Mouse (Mus musculus) embryonic facial prominence, embryonic 11.5 days (tissue): ENCODE data around the gene Sspo. TPM values are rescaled to one million over a fixed set of nuclear protein-coding genes. Genes with fewer than 3 reads are reported as not detected.

ENCODE experiments used
- ATAC-seq: fragments of 200-750 bp; cut with Nextera tagmentation; replicated peaks from 2 replicates; pipeline ENCODE4 v1.8.0; 2017; ENCODE audit warnings: low read depth; ENCODE audit not compliant: insufficient number of reproducible peaks, low FRiP score, low TSS enrichment
- DNase-seq: peaks from one replicate; pipeline ENCODE4 v3.0.0-alpha.2; 2015; ENCODE audit warnings: low spot score
- H3K27ac ChIP-seq: fragments of 300-500 bp; sonication (generic); replicated peaks from 2 replicates; pipeline ENCODE4 v1.5.1; 2014; ENCODE audit warnings: mild to moderate bottlenecking, low read depth, low read length, control low read depth
- H3K27me3 ChIP-seq: fragments of 300-500 bp; sonication (generic); 2 replicates; pipeline ENCODE4 v1.6.1; 2014; ENCODE audit warnings: mild to moderate bottlenecking, low read length, moderate library complexity, mixed read lengths; ENCODE audit not compliant: control insufficient read depth, insufficient read depth
- H3K36me3 ChIP-seq: fragments of 300-500 bp; sonication (generic); replicated peaks from 2 replicates; pipeline ENCODE4 v1.6.1; 2014; ENCODE audit warnings: low read depth, mild to moderate bottlenecking, low read length, moderate library complexity, mixed read lengths; ENCODE audit not compliant: control insufficient read depth, insufficient read depth
- H3K4me1 ChIP-seq: fragments of 300-500 bp; sonication (generic); 2 replicates; pipeline ENCODE4 v1.6.1; 2014; ENCODE audit warnings: low read length, mixed read lengths; ENCODE audit not compliant: control insufficient read depth, insufficient read depth
- H3K4me2 ChIP-seq: fragments of 300-500 bp; sonication (generic); 2 replicates; pipeline ENCODE4 v1.6.1; 2014; ENCODE audit warnings: low read depth, mild to moderate bottlenecking, control low read depth, low read length, moderate library complexity
- H3K4me3 ChIP-seq: fragments of 300-500 bp; sonication (generic); 2 replicates; pipeline ENCODE4 v1.5.1; 2014; ENCODE audit warnings: low read depth, low read length, control low read depth
- H3K9ac ChIP-seq: fragments of 300-500 bp; sonication (generic); replicated peaks from 2 replicates; pipeline ENCODE4 v1.6.1; 2014; ENCODE audit warnings: mild to moderate bottlenecking, control low read depth, low read length
- H3K9me3 ChIP-seq: fragments of 300-500 bp; sonication (generic); replicated peaks from 2 replicates; pipeline ENCODE4 v1.6.1; 2016; ENCODE audit warnings: mild to moderate bottlenecking, low read length, inconsistent platforms, mixed read lengths; ENCODE audit not compliant: control insufficient read depth
- WGBS: fragments of 180-500 bp; shearing (Covaris S2); extraction: QIAGEN DNeasy Blood & Tissue Kit; methylation state at CpG from one replicate; pipeline ENCODE4 v1.1.7; 2014; 5-methylcytosine and 5-hydroxymethylcytosine counted together
- polyA plus RNA-seq: library from polyadenylated mRNA; unstranded; fragments of >200 nt; fragmentation: Nextera tagmentation; extraction: Ambion mirVana; gene quantifications from 2 replicates; pipeline ENCODE4 v1.2.1, GENCODE M21; 2014

The Sspo gene
- polyA plus RNA-seq, 1 experiment from 2014 or later, result 0.36 TPM

DNA sequence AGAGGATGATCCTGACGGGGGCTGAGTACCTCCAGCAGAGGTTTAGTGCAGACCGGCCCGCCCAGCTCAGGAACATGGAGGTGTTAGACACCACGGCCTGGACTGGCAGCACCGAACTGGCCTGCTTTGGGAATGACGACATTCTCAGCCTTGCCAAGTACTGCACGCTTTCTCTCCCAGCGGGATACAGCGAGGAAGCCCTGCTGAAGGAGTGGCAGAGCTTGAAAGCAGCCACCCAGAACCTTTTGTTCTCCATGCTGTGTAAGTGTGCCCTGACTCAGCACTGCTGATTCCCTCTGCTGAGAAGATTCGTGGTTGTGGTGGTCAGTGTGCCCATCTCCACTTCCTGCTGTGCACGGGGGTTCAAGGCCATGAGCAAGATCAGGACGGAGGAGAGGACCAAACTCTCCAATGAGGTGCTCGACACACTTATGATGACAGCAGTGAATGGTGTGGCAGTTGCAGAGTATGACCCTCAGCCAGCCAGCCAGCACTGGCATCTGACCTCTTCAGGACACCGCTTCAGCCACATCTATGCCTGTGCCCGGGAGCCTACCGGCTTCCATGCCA, 81.9 kb downstream of the Sspo start:
- Histone ChIP-seq H3K36me3 (no peaks in the 10 kb centered on the region; the same call in 1 of the 2 replicates), H3K4me2 (no peak overlapping the region), H3K27me3 (no peaks in the 10 kb centered on the region), H3K4me1 (no peaks in the 10 kb centered on the region), H3K4me3 (no peak overlapping the region), H3K27ac (no peak overlapping the region), H3K9me3 (no peaks in the 10 kb centered on the region), H3K9ac (no peak overlapping the region)
- no peak for ATAC-seq
- DNase-seq, result no peak
- 88% methylated on average over 16 of the region's 16 CpGs for whole genome bisulfite sequencing

DNA sequence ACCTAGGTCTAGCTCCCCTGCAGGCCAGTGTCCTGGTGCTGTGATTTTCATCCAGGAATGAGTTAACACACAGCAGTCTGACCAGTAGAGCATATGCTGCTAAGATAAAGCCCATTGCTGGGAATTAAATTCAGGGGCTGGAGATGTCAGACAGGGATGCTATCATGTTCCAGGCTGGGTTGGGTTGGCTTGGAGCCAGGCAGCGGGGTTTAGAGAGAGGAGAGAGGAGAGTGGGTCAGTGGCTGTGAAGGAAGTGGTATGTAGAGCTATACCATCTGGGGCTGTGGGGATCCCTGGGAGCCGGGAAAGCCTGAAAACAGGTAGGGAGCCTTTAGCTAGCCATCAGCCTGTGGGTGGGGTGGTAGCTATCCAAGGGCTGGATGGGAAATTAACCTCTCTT, 82.8 kb downstream of the Sspo start:
- DNase-seq (no peak), ATAC-seq (no peak)
- Histone ChIP-seq H3K36me3 (no peaks in the 10 kb centered on the region; the same call in 1 of the 2 replicates), H3K9ac (no peak overlapping the region), H3K4me2 (no peak overlapping the region), H3K27ac (no peak overlapping the region), H3K9me3 (no peaks in the 10 kb centered on the region), H3K4me1 (no peaks in the 10 kb centered on the region), H3K27me3 (no peaks in the 10 kb centered on the region), H3K4me3 (no peak overlapping the region)
- 67% methylated on average over 2 of the region's 2 CpGs for WGBS

DNA sequence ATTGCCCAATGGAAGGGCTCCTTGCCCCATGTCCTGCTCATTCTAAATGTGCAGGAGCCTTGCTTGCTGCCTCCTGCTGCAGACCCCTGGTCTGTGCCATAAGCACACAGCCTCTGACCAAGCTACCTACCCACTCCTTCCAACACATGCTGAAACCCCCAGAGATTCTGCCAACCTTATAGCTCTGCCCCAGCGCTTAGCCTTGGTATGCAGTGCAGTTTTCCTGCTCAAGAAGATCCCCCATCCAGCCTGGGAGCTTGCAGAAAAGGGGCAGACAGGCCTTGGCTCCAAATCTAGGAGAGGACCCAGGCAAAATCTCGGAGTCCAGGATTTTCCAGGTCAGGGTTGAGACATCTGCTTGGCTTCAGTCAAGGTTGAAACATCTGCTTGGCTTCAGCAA, 85.4 kb downstream of the Sspo start:
- H3K9ac ChIP-seq, result no peak overlapping the region
- no peaks in the 10 kb centered on the region; the same call in 1 of the 2 replicates for H3K36me3 ChIP-seq
- H3K4me3 ChIP-seq, result no peak overlapping the region
- H3K27ac ChIP-seq, result no peak overlapping the region
- no peaks in the 10 kb centered on the region for H3K27me3 ChIP-seq
- no peaks in the 10 kb centered on the region for H3K4me1 ChIP-seq
- H3K9me3 ChIP-seq, result no peaks in the 10 kb centered on the region
- no peak overlapping the region for H3K4me2 ChIP-seq
- WGBS, result 79% methylated on average over 2 of the region's 2 CpGs
- DNase-seq, result no peak
- ATAC-seq, result no peak

DNA sequence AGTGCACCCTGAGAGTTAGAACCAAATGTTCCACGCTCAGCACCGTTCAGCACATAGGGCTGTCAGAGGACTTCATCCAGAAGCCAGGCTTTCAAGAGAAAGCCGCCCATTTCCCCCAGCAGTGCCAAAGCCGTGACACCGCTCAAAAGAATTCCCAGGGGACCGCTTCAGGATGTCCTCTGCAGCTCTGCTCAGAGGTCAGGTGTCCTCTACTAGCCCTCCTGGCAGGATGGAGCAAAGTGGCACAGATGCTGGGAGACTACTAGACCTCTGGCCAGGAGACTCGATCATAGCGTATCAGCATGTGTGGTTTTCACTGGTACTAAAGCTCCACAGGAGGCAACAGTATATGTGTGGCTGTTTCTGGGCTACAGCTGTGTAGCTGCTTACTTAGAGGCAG, 86.9 kb downstream of the Sspo start:
- Histone ChIP-seq H3K36me3 (no peaks in the 10 kb centered on the region), H3K4me3 (no peak overlapping the region), H3K4me2 (no peak overlapping the region), H3K4me1 (no peaks in the 10 kb centered on the region), H3K27ac (no peak overlapping the region), H3K9ac (no peak overlapping the region), H3K27me3 (no peaks in the 10 kb centered on the region), H3K9me3 (no peaks in the 10 kb centered on the region)
- 83% methylated on average over 8 of the region's 8 CpGs for WGBS
- ATAC-seq, result no peak
- no peak for DNase-seq

DNA sequence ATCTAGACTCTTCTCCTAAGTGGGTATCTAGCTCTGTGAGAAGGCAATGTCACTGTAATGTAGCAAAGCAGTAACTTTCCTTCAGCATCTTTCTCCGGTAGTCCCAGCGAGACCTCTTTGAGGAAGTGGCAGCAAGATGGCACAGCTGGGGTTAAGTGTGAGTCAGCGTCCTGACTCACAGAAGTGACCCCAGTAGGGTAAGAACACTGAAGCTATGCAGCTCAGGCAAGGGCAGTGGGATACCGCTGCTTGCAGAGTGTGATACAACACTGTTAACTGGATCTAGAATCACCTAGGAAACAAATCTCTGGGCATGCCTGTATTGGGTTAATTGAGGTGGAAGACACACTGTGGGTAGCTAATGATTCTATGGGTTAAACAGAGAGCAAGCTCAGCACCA, 88.1 kb downstream of the Sspo start:
- no peaks in the 10 kb centered on the region for H3K9me3 ChIP-seq
- H3K4me1 ChIP-seq, result no peaks in the 10 kb centered on the region
- DNase-seq (no peak), ATAC-seq (no peak)
- no peak overlapping the region for H3K27ac ChIP-seq
- WGBS, result 61% methylated on average over 4 of the region's 4 CpGs
- no peaks in the 10 kb centered on the region for H3K27me3 ChIP-seq
- H3K4me3 ChIP-seq, result no peak overlapping the region
- no peak overlapping the region for H3K4me2 ChIP-seq
- no peaks in the 10 kb centered on the region for H3K36me3 ChIP-seq
- no peak overlapping the region for H3K9ac ChIP-seq

DNA sequence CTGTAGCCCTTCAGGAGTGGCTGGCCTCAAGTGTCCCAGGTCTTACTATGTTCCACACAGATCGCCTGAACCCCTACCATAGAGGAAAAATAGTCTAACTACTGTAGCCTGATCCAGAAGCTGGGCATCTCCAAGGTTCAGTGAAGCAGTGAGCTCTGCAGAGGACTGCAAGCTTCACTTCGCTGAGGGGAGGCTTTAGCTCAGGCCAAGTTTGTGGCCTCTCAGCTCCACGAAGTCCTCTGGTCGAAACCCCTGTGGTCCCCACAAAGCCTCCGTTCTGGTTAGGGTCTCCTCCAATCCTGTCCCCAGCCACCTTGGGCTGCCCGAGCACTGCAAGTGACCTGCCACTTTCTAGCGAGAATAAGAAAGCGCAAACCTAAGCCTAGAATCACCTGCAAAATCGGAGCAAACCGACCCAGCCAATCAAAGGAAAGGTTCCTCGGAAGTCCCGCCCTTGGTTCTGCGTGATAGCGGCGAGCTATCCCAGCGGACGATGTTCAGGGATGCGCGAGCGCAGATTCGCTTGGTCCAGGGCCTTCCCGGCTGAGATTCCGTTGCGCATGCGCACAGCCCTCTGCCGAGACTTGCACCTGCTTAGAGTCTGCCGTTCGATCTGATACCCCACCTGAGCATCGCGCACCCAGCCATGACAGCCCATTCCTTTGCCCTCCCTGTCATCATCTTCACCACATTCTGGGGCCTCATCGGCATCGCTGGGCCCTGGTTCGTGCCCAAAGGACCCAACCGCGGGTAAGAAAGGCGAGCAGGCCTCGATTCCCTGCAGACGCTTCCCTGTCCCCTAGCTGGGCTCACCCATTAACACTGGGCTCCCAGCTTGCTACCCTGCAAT, 89.3 kb downstream of the Sspo start, which contains the start of gene Atp6v0e2:
Gene Atp6v0e2 (plus strand): TSS at position 511 of the 850 bp plus-strand sequence.
- ATAC-seq (peak; percentile 80), DNase-seq (peak; percentile 91)
- 4% methylated on average over 38 of the region's 38 CpGs for WGBS
- Histone ChIP-seq H3K9ac (peak within 1 kb of the TSS; percentile 55), H3K4me3 (peak within 1 kb of the TSS; percentile 37), H3K27me3 (no peaks in the 10 kb centered on the region), H3K4me2 (peak within 1 kb of the TSS; percentile 68), H3K36me3 (no peaks in the 10 kb centered on the region), H3K4me1 (peaks cover 3% of the 10 kb centered on the region; the same call in 1 of the 2 replicates), H3K9me3 (no peaks in the 10 kb centered on the region), H3K27ac (no peak within 1 kb of the TSS)

DNA sequence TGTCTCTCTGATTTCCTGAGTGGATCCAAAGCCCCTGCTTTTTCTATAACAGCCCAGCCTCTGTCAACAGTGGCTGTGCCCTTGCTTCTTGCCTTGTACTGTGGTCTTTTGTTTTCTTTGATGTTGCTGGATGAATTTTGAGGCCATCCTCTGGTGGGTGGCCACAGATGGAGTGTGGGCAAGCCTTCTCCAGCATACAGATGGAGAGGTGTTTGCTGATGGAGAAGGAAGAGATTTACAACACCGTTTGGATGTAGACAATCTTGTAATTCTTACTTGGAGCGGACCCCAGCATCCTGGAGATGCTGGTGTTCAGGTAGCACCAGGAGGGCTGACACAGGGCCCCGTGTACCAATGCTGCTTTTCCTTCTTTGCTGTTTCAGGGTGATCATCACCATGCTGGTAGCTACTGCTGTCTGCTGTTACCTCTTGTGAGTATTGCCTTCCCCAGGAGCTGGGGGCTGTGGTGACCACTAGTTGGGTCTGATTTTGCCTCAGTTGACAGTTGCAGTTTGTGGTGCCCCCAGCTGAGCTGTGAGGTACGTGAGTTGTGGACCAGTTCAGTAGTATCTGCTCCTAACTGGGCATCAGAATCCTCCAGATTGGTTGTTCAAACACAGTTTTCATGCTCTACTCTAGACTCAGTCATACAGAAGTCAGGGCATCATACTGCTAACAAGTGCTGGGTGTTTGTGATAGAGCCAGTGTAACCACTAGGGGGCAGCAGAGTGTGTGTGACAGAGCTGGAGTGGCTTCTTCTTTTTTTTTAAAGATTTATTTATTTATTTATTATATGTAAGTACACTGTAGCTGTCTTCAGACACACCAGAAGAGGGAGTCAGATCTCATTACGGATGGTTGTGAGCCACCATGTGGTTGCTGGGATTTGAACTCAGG, 91.1 kb downstream of the Sspo start:
- Histone ChIP-seq H3K27me3 (no peaks in the 10 kb centered on the region), H3K4me3 (no peak overlapping the region), H3K4me2 (no peak overlapping the region), H3K9me3 (no peaks in the 10 kb centered on the region), H3K9ac (no peak overlapping the region), H3K4me1 (peaks cover 3% of the 10 kb centered on the region; the same call in 1 of the 2 replicates), H3K36me3 (no peaks in the 10 kb centered on the region), H3K27ac (no peak overlapping the region)
- 68% methylated on average over 4 of the region's 5 CpGs for WGBS
- DNase-seq (peak; percentile 79), ATAC-seq (no peak)
